Mouse (Mus musculus) heart, adult 2 months (tissue): Measurements from ENCODE around the gene Hoxb7. TPM values are rescaled to one million over a fixed set of nuclear protein-coding genes. Genes with fewer than 3 reads are reported as not detected.

Source experiments
- DNase-seq, 2 experiments: peaks; one replicate each; pipeline ENCODE4 v3.0.0; 2021
- H3K27ac ChIP-seq: fragments of 200-600 bp; 2 replicates; pipeline ENCODE4 v1.8.1; 2022
- H3K27me3 ChIP-seq: fragments of 200-500 bp; 2 replicates; pipeline ENCODE4 v1.6.1; 2012; ENCODE audit warnings: mild to moderate bottlenecking, low read length, inconsistent platforms, mixed read lengths; ENCODE audit not compliant: control insufficient read depth, insufficient read depth
- H3K36me3 ChIP-seq: fragments of 200-500 bp; 2 replicates; pipeline ENCODE4 v1.6.1; 2012; ENCODE audit warnings: low read length, inconsistent platforms; ENCODE audit not compliant: control insufficient read depth, insufficient read depth
- H3K4me1 ChIP-seq: fragments of 200-500 bp; 2 replicates; pipeline ENCODE4 v1.6.1; 2011; ENCODE audit warnings: low read length; ENCODE audit not compliant: control insufficient read depth, insufficient read depth
- H3K4me3 ChIP-seq: fragments of 200-600 bp; 2 replicates; pipeline ENCODE4 v1.8.1; 2022
- H3K79me2 ChIP-seq: fragments of 200-500 bp; replicated peaks from 2 replicates; pipeline ENCODE4 v1.6.1; 2012; ENCODE audit warnings: mild to moderate bottlenecking, inconsistent platforms, low read length, moderate library complexity, mixed read lengths; ENCODE audit not compliant: control insufficient read depth, insufficient read depth
- H3K9ac ChIP-seq: fragments of 200-500 bp; 2 replicates; pipeline ENCODE4 v1.6.1; 2012; ENCODE audit warnings: low read depth, mild to moderate bottlenecking, control low read depth, inconsistent platforms, low read length, mixed read lengths
- CTCF ChIP-seq: fragments of 200-600 bp; IDR thresholded peaks from 2 replicates; pipeline ENCODE4 v1.8.1; 2022; ENCODE audit warnings: antibody characterized with exemption, mild to moderate bottlenecking, moderate library complexity
- EP300 ChIP-seq: fragments of 200-500 bp; IDR thresholded peaks from 2 replicates; pipeline ENCODE4 v1.6.1; 2011; ENCODE audit warnings: low read depth, low read length, control low read depth; ENCODE audit not compliant: insufficient read depth
- POLR2A ChIP-seq: fragments of 200-500 bp; IDR thresholded peaks from 2 replicates; pipeline ENCODE4 v1.6.1; 2011; ENCODE audit warnings: mild to moderate bottlenecking, low read depth, low read length, control low read depth; ENCODE audit not compliant: insufficient read depth
- WGBS: fragments of 180-500 bp; shearing (Covaris S2); methylation state at CpG from one replicate; pipeline ENCODE4 v1.1.7; 2018; 5-methylcytosine and 5-hydroxymethylcytosine counted together
- intact Hi-C: fragments of 180-260 bp; cut with DNase I; formaldehyde crosslinking; loops from one replicate; pipeline ENCODE4 v1.15.1; 2025
- polyA plus RNA-seq: library from polyadenylated mRNA; depleted of rRNA; stranded (reverse); fragments of >200 nt; gene quantifications from 2 replicates; pipeline ENCODE4 v1.2.3, GENCODE M21; 2012
- total RNA-seq, 2 experiments: library from RNA; stranded (reverse); gene quantifications; 2 replicates each; pipeline ENCODE4 v1.2.3; 2021

Hoxb7 gene
- total and polyA plus RNA-seq, 3 experiments: not detected

DNA sequence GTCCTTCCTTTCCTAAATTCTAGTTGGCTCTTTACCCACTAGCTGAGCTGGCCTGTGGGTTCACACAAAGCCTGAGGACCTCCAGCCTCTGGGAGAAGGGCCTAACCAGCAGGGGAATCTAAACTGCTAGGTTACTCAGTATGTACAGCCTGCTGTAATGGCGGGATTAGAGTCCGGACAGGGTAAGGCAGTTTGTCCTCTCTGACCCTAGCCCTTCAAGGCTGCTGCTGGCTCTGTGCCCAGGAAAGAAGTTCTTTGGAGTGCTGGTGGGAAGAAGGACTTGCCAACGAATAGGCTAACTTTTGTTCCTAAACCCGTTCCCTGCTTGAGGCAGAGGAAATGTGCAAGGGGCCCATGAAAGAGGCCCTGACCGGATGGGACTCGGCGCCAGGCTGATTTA is 20.5 kb upstream of the Hoxb7 start:
- DNase-seq: no peak
- WGBS: 5% methylated on average over 7 of the region's 7 CpGs
- Histone ChIP-seq H3K4me3 (no peak overlapping the region), H3K79me2 (no peaks in the 10 kb centered on the region), H3K9ac (no peak overlapping the region), H3K27me3 (peaks cover 33% of the 10 kb centered on the region), H3K4me1 (no peaks in the 10 kb centered on the region; the same call in 1 of the 2 replicates), H3K27ac (no peak overlapping the region), H3K36me3 (no peaks in the 10 kb centered on the region)
- intact Hi-C loops: no loop called here
- no peak for TF ChIP-seq POLR2A
- no peak for TF ChIP-seq EP300
- no peak for TF ChIP-seq CTCF

DNA sequence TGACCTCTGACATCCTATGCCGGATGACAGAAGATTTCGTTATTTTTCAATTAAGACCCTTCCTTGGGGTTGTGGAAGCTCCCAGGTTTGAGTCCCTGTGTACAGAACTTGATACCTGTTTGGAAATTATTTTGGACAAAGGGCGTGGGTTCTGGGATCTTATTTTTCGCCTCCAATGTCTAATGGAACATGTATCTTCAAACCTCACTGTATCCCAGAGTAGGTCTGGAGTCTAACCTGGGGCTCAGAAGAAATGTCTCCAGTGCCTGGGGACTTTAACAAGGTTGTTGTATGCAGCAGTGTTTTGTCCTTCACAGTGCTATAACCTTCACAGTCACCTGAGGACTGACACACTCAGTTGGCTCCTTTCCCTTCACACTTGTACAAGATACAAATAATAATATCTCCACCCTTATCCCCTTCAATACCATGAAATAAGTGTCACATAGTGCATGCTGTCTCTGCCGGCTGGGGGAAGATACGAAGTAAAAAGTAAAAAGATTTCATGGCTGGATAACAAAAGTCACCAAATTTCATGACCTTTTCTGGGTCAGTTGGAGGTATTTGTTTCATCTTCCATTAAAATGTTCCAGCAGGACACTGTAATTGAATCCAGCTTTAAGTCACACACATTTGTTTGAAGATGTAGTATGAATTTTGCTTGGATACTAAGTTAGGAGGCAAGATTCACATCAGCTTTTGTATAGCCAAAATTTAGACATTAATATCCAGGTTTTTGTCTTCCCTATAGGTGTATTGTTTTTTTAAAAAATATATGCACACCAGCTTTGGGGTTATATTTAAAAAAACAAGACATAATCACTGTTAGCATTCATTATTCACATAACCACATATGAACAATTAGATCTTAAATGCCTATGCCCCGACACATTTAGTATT is 19.2 kb upstream of the Hoxb7 start:
- peaks cover 39% of the 10 kb centered on the region for H3K27me3 ChIP-seq
- TF ChIP-seq EP300 (no peak), POLR2A (no peak), CTCF (no peak)
- no peaks in the 10 kb centered on the region for H3K79me2 ChIP-seq
- no peaks in the 10 kb centered on the region for H3K36me3 ChIP-seq
- no peak for DNase-seq
- H3K4me3 ChIP-seq: no peak overlapping the region
- intact Hi-C loops: no loop called here
- no peak overlapping the region for H3K9ac ChIP-seq
- no peak overlapping the region for H3K27ac ChIP-seq
- no peaks in the 10 kb centered on the region; the same call in 1 of the 2 replicates for H3K4me1 ChIP-seq
- WGBS: 24% methylated on average over 7 of the region's 7 CpGs

DNA sequence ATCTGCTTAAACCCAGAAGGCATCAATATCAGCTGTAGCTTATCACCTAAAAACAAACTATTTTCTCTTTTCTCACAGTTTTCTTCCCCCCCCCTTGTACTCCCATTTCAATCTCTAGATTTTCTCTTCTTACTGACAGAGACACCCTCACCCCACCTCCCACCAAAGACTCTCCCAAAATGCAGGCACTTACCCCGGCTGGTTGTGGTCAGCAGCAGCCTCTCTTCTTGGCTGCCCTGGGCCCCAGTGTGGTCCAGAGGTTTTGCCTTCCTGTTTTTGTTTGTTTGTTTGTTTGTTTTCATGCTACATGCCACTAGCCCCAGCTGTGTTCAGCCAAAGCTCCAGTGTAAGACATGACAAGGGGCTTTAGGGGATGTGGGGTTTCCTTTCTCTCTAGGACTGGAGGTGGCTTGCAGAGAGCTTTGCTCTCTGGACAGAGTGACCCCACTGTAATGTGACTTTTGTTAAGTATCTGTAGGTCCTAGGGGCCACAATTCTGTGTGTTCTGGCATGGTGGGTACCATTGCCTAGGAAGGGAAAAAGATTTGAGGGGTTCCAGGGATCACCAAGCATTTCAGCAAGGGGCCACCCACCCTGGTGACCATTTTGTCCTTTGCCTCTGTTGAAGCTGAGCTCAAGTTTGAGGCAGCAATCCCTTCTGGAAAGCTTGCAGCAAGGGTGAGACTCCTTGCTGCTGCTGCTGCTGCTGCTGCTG is 18.2 kb upstream of the Hoxb7 start:
- H3K36me3 ChIP-seq: no peaks in the 10 kb centered on the region
- no peak overlapping the region for H3K9ac ChIP-seq
- H3K27me3 ChIP-seq: peaks cover 36% of the 10 kb centered on the region
- H3K79me2 ChIP-seq: no peaks in the 10 kb centered on the region
- WGBS: 20% methylated on average over 1 of the region's 1 CpGs
- TF ChIP-seq CTCF (no peak), POLR2A (no peak), EP300 (no peak)
- no peaks in the 10 kb centered on the region; the same call in 1 of the 2 replicates for H3K4me1 ChIP-seq
- no peak overlapping the region for H3K4me3 ChIP-seq
- DNase-seq: no peak
- intact Hi-C loops: no loop called here
- no peak overlapping the region for H3K27ac ChIP-seq

DNA sequence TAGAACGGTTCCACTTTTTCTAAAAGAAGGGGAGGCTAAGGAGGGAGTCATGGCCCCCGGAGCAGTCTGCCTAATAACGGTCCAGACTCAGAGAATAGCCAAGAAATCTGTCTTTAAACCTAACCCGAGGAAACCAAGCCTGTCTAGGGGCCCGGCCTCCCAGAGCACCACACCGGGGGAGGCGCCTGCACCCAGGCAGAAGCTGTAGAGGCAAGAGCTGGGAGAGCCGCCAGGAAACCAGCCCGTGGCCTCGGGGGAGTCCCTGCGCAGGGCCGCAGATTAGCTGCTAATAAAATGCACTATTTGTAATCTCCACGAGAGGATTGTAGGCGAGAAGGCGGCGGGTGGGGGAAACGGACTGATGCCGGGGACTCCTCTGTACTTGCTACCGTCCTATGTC is 16.6 kb upstream of the Hoxb7 start:
- Histone ChIP-seq H3K27me3 (peaks cover 37% of the 10 kb centered on the region), H3K4me3 (no peak overlapping the region), H3K9ac (no peak overlapping the region), H3K27ac (no peak overlapping the region), H3K4me1 (no peaks in the 10 kb centered on the region; the same call in 1 of the 2 replicates), H3K36me3 (no peaks in the 10 kb centered on the region), H3K79me2 (no peaks in the 10 kb centered on the region)
- TF ChIP-seq EP300: no peak
- no peak for TF ChIP-seq POLR2A
- TF ChIP-seq CTCF: no peak
- no peak for DNase-seq
- intact Hi-C loops: no loop called here
- WGBS: 5% methylated on average over 19 of the region's 19 CpGs

DNA sequence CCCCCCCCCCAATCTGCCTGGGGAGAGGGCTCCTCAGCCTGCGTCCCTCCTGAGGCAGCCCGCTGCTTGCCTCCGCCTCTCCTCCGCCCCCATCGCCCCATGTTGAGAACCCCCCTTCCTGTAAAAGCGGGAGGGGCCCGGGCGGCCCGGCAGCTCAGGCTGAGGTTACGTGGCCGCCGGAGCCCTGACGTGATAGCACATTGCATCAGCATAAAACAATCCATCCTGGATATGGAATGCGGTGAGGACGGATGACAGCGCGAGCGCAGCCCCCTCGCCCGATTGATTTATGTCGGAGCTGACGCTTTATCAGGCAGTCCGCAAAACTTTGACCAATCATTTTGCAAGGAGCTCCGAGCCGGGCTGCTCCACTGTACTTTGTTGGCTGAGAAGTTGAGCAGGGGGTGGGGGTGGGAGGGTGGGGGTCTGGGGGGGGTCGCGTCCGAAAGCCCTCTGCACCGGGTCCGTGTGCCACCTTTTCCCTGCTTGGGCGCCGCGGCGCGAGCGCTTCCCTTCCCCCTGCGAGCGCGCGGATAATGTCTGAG is 15.4 kb upstream of the Hoxb7 start, which contains the start of gene Hoxb9:
Gene Hoxb9, plus strand, starts transcription at position 462 of the 545 bp plus-strand sequence.
- Histone ChIP-seq H3K27me3 (peaks cover 36% of the 10 kb centered on the region), H3K4me1 (no peaks in the 10 kb centered on the region; the same call in 1 of the 2 replicates), H3K4me3 (no peak within 1 kb of the TSS), H3K27ac (no peak within 1 kb of the TSS), H3K79me2 (no peaks in the 10 kb centered on the region), H3K36me3 (no peaks in the 10 kb centered on the region), H3K9ac (no peak within 1 kb of the TSS)
- intact Hi-C loops: no loop called here
- no peak for DNase-seq
- 1% methylated on average over 36 of the region's 40 CpGs for WGBS
- TF ChIP-seq EP300 (no peak), POLR2A (no peak), CTCF (no peak)
